Mouse (Mus musculus): Measurements from ENCODE around the gene Vmn2r8. TPM values are rescaled to one million over a fixed set of nuclear protein-coding genes. Genes with fewer than 3 reads are reported as not detected.
"Not testable (repeated sequence)": the region's sequence is repeated elsewhere in the genome, so short reads cannot be mapped to it uniquely, and the experiment has no call there.

Vmn2r8 gene
- total RNA-seq (2021): not detected
- polyA plus RNA-seq (2012; rRNA removed): not detected in 2 replicates
- long read RNA-seq: 0 reads

DNA sequence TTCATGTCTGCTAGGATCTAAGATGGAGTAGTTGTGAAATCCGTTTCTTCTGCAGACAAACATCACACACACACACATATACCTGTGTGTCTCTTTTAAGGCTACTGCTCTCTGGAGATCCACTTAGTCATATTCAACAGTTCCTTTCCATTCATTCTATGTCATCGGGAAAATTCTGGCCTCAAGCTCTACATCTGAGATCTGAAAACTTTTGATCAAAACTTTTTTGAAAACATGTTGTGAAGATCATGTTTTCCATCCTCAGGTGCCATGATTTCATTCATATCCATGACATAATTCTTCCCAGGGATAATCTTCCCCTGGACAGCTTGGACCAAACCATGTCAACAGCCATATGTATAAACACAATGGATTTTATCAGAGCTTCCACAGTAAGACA is at the start of gene Vmn2r8:
Vmn2r8 (minus strand) TSS at position 101 of the 400 bp plus-strand sequence.
- H3K27ac ChIP-seq; intact Hi-C loops (cut with DNase I): not testable (repeated sequence)
- 73% methylated on average over 2 of the region's 2 CpGs for WGBS

DNA sequence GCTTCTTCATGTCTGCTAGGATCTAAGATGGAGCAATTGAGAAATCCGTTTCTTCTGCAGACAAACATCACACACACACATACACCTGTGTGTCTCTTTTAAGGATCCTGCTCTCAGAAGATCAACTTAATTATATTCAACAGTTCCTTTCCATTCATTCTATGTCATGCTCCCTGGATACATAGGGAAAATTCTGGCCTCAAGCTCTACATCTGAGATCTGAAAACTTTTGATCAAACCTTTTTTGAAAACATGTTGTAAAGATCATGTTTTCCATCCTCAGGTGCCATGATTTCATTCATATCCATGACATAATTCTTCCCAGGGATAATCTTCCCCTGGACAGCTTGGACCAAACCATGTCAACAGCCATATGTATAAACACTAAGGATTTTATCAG is 43.9 kb upstream of the Vmn2r8 start, which contains the start of gene Vmn2r9:
Vmn2r9 (minus strand) TSS at position 101 of the 400 bp plus-strand sequence.
- not testable (repeated sequence) for H3K9ac ChIP-seq (ENCODE audit: low read depth, low read length)

More for the DNA sequence above, at the start of gene Vmn2r8:
- not testable (repeated sequence) for H3K79me2 ChIP-seq (replicated peaks; ENCODE audit: control insufficient read depth, insufficient read depth, low read length); H3K9ac ChIP-seq (ENCODE audit: low read depth, low read length); H3K4me1 ChIP-seq (ENCODE audit: control insufficient read depth, insufficient read depth, low read length); H3K27me3 ChIP-seq (ENCODE audit: control insufficient read depth, insufficient read depth, low read length); H3K36me3 ChIP-seq (ENCODE audit: control insufficient read depth, insufficient read depth, low read length); H3K4me3 ChIP-seq; DNase-seq

DNA sequence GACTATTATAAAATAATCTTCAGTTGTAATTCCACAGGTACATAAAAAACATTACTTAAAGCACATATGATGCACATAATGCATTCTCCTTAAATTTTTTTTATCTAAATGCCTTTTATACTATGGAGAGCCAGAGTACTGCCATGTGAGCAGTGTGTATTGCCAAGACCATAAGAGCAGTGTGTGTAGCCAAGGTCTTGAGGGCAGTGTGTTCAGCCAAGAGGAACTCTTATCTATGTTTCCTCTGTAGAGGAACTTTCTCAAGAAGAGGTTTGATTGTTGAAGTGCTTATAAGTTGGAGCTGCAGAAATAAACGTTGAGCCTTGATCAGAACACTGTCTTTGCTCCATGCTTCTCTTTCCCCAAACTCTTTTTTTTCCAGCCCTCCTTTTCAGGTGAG is 40.8 kb upstream of the Vmn2r8 start:
- H3K36me3 ChIP-seq (ENCODE audit: control insufficient read depth, insufficient read depth, low read length): no peaks in the 10 kb centered on the region
- no peak overlapping the region for H3K27ac ChIP-seq
- H3K79me2 ChIP-seq (replicated peaks; ENCODE audit: control insufficient read depth, insufficient read depth, low read length): no peaks in the 10 kb centered on the region
- H3K4me3 ChIP-seq: no peak overlapping the region
- TF ChIP-seq CTCF (IDR thresholded peaks at IDR 0.05) (no peak), POLR2A (IDR thresholded peaks at IDR 0.05; ENCODE audit: insufficient read depth, low read depth, low read length) (no peak), EP300 (IDR thresholded peaks at IDR 0.05; ENCODE audit: insufficient read depth, low read depth, low read length) (no peak)
- H3K27me3 ChIP-seq (ENCODE audit: control insufficient read depth, insufficient read depth, low read length): no peaks in the 10 kb centered on the region
- WGBS: 9% methylated on average over 1 of the region's 1 CpGs
- intact Hi-C loops (cut with DNase I): no loop called here
- DNase-seq: no peak
- no peak overlapping the region for H3K9ac ChIP-seq (ENCODE audit: low read depth, low read length)
- H3K4me1 ChIP-seq (ENCODE audit: control insufficient read depth, insufficient read depth, low read length): no peaks in the 10 kb centered on the region

More for the DNA sequence above, 43.9 kb upstream of the Vmn2r8 start, which contains the start of gene Vmn2r9:
- intact Hi-C loops (cut with DNase I); H3K36me3 ChIP-seq (ENCODE audit: control insufficient read depth, insufficient read depth, low read length); H3K4me3 ChIP-seq; H3K27ac ChIP-seq; H3K79me2 ChIP-seq (replicated peaks; ENCODE audit: control insufficient read depth, insufficient read depth, low read length); DNase-seq; H3K27me3 ChIP-seq (ENCODE audit: control insufficient read depth, insufficient read depth, low read length); H3K4me1 ChIP-seq (ENCODE audit: control insufficient read depth, insufficient read depth, low read length): not testable (repeated sequence)
- 35% methylated on average over 1 of the region's 1 CpGs for WGBS

DNA sequence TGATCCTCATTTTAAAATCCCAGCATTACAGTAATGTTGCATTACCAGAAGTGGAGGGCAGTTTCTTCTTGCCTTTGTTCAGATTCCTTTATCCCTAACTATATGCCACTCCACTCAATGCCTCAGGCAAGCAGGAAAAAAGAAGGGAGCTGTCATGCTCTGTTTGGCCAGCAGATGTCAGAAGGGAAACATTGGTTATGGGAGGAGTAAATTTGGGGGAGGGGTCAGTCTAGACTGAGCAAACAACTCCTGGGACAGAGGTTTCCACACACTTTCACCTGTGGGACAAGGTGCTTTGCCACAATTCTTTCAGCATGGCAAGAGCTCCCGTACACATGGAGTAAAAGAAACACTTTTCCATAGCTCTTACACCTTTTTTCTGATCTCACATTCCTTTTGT is 27.5 kb upstream of the Vmn2r8 start:
- H3K79me2 ChIP-seq (replicated peaks; ENCODE audit: control insufficient read depth, insufficient read depth, low read length): no peaks in the 10 kb centered on the region
- no peak for DNase-seq
- no peak for TF ChIP-seq POLR2A (IDR thresholded peaks at IDR 0.05; ENCODE audit: insufficient read depth, low read depth, low read length)
- 0 out of 2 replicates have a peak, but pooled peaks have one; percentile 10 for TF ChIP-seq CTCF (IDR thresholded peaks at IDR 0.05)
- TF ChIP-seq EP300 (IDR thresholded peaks at IDR 0.05; ENCODE audit: insufficient read depth, low read depth, low read length): no peak
- intact Hi-C loops (cut with DNase I): no loop called here
- H3K4me3 ChIP-seq: no peak overlapping the region
- no peak overlapping the region for H3K27ac ChIP-seq
- no peak overlapping the region for H3K9ac ChIP-seq (ENCODE audit: low read depth, low read length)
- WGBS: 58% methylated on average over 1 of the region's 1 CpGs
- no peaks in the 10 kb centered on the region for H3K36me3 ChIP-seq (ENCODE audit: control insufficient read depth, insufficient read depth, low read length)
- H3K27me3 ChIP-seq (ENCODE audit: control insufficient read depth, insufficient read depth, low read length): no peaks in the 10 kb centered on the region
- no peaks in the 10 kb centered on the region for H3K4me1 ChIP-seq (ENCODE audit: control insufficient read depth, insufficient read depth, low read length)

DNA sequence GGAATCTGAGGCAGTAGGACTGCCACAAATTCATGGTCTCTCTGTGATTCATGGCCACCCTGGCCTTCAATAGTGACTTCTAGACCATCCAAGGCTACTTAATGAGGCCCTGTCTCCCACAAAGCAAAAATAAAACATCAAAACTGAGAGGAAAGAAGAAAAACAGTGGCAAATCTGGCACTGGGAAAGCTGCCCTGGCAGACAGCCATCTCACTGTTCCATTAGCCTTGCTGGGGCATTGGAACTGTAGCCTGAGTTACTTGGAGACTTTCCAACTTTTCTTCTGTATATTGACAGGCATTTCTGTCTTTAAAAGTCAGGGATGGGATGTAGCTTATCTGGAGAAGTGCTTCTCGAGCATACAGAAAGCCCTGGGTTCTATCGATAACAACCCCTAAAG is 14.6 kb upstream of the Vmn2r8 start:
- WGBS: 48% methylated on average over 2 of the region's 2 CpGs

DNA sequence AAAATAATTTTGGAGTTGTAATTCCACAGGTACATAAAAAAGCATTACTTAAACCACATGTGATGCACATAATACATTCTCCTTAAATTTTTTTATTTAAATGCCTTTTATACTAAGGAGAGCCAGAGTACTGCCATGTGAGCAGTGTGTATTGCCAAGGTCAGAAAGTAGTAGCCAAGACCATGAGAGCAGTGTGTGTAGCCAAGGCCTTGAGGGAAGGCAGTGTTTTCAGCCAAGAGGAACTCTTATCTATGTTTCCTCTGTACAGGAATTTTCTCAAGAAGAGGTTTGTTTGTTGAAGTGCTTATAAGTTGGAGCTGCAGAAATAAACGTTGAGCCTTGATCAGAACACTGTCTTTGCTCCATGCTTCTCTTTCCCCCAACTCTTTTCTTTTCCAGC is 5.0 kb downstream of the Vmn2r8 start:
- DNase-seq: no peak
- Histone ChIP-seq H3K4me1 (ENCODE audit: control insufficient read depth, insufficient read depth, low read length) (no peaks in the 10 kb centered on the region), H3K9ac (ENCODE audit: low read depth, low read length) (no peak overlapping the region), H3K4me3 (no peak overlapping the region), H3K36me3 (ENCODE audit: control insufficient read depth, insufficient read depth, low read length) (no peaks in the 10 kb centered on the region), H3K27ac (no peak overlapping the region), H3K79me2 (replicated peaks; ENCODE audit: control insufficient read depth, insufficient read depth, low read length) (no peaks in the 10 kb centered on the region), H3K27me3 (ENCODE audit: control insufficient read depth, insufficient read depth, low read length) (no peaks in the 10 kb centered on the region)
- TF ChIP-seq CTCF (IDR thresholded peaks at IDR 0.05) (no peak), POLR2A (IDR thresholded peaks at IDR 0.05; ENCODE audit: insufficient read depth, low read depth, low read length) (no peak), EP300 (IDR thresholded peaks at IDR 0.05; ENCODE audit: insufficient read depth, low read depth, low read length) (no peak)
- intact Hi-C loops (cut with DNase I): no loop called here
- 5% methylated on average over 1 of the region's 1 CpGs for WGBS

More for the DNA sequence above, 14.6 kb upstream of the Vmn2r8 start:
- H3K4me1 ChIP-seq (ENCODE audit: control insufficient read depth, insufficient read depth, low read length): no peaks in the 10 kb centered on the region
- DNase-seq: no peak
- no peaks in the 10 kb centered on the region for H3K79me2 ChIP-seq (replicated peaks; ENCODE audit: control insufficient read depth, insufficient read depth, low read length)
- intact Hi-C loops (cut with DNase I): no loop called here
- no peaks in the 10 kb centered on the region for H3K36me3 ChIP-seq (ENCODE audit: control insufficient read depth, insufficient read depth, low read length)
- no peak overlapping the region for H3K4me3 ChIP-seq
- no peak overlapping the region for H3K27ac ChIP-seq
- H3K9ac ChIP-seq (ENCODE audit: low read depth, low read length): no peak overlapping the region
- TF ChIP-seq EP300 (IDR thresholded peaks at IDR 0.05; ENCODE audit: insufficient read depth, low read depth, low read length): no peak
- no peak for TF ChIP-seq POLR2A (IDR thresholded peaks at IDR 0.05; ENCODE audit: insufficient read depth, low read depth, low read length)
- TF ChIP-seq CTCF (IDR thresholded peaks at IDR 0.05): no peak
- H3K27me3 ChIP-seq (ENCODE audit: control insufficient read depth, insufficient read depth, low read length): no peaks in the 10 kb centered on the region

DNA sequence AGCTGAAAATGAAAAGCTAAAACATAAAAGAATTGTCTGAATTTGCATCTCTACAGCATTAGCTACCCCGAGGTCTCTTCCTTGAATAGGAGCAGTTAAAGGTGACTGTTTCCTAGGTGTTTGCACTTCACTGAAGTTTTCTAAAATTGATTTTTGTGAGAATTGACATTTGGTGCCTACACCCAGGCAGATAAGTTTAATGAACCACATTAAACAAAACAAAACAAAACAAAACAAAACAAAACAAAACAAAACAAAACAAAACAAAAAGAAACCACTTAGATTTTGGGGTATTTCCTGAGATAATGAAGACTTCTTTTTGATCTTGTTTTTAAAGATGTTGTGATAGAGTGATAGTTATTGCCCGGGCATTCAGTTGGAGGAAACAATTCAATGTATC is 13.4 kb downstream of the Vmn2r8 start, which contains the start of gene Tmed11:
Tmed11 (minus strand) TSS at position 101 of the 400 bp plus-strand sequence.
- H3K27ac ChIP-seq; H3K9ac ChIP-seq (ENCODE audit: low read depth, low read length); H3K4me3 ChIP-seq; H3K27me3 ChIP-seq (ENCODE audit: control insufficient read depth, insufficient read depth, low read length); intact Hi-C loops (cut with DNase I); H3K79me2 ChIP-seq (replicated peaks; ENCODE audit: control insufficient read depth, insufficient read depth, low read length); H3K36me3 ChIP-seq (ENCODE audit: control insufficient read depth, insufficient read depth, low read length); H3K4me1 ChIP-seq (ENCODE audit: control insufficient read depth, insufficient read depth, low read length); DNase-seq: not testable (repeated sequence)
- WGBS: 48% methylated on average over 2 of the region's 2 CpGs
